Mouse (Mus musculus) lung, postnatal 36 days (tissue): Measurements from ENCODE around the gene Pla2g2d.

Source experiments
- DNase-seq: peaks from one replicate; pipeline ENCODE4 v3.0.0; 2022; ENCODE audit warnings: mixed read lengths

Gene Pla2g2d

DNA sequence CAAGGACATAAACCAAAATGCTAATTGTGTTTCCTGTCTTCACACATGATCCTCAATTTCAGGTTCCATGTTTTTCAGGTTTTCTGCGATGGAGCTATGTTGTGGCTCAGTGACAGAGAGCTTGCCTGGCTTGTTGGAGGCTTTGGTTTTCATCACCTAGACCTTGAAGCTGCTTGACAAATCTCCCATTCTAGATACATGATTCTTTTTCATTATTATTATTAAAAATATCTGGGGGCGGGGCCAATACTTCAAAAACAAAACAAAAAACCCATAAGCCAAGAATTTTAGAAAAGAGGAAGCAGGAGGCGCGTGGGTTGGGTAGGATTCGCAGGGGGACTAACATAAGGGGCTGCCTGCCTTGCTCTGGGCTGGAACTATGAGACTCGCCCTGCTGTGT, at the start of gene Pla2g2d:
Gene Pla2g2d, plus strand, starts transcription at position 301 of the 400 bp plus-strand sequence.
- no peak for DNase-seq

- DNase-seq, result no peak
Measured at GRCm38 (mm10) chr4:138725751-138726150, 49.8 kb upstream of the Pla2g2d start.

DNA sequence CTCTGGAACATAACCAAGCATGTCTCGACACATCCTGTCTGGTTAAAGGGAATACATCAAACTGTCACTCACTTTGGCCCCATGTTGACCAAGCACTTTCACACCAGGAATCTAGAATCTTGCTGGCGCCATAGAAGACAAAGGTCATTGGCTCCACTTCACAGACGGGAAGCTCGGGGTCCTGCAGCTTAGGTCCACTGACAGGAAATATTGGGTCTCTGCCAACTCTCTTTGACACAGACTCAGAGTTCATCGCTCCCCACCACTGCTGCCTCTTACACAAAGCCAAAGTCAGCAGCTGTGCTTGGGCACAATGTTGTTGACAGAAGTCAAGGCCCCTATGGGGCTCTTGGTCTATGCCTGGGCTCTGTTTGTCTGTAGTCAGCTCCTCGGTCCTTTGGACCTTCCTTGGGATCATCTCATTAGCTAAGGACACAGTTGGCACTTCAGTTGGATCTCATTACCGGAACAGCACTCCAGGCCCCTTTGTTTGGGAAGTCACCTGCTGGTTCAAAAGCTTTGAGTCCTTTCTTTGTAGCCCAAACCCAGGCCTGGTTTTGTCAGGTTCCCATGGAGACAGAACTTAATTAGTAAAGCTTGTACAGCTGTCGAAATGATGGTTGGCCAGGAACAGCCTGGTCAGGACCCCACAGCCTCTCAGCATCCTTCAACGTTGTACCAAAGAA, 46.4 kb upstream of the Pla2g2d start:
- peak; percentile 75 for DNase-seq

DNA sequence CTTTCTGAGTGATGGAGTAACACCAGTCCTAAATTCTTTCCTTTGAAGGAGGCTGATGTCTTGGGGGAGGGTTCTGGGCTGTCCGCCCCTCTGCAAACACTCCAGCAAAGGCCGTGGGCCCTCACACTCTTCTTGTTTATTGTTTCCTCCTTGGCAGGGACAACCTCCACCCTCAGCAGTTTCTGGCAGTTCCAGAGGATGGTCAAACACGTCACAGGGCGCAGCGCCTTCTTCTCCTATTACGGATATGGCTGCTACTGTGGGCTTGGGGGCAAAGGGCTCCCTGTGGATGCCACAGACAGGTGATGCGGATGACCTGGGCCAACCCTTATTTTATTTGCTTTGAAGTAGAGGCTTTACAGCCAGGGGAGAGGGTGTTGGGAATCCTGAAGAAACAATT, 41.4 kb upstream of the Pla2g2d start:
- no peak for DNase-seq

- DNase-seq, result no peak
Measured at GRCm38 (mm10) chr4:138734863-138735262, 40.7 kb upstream of the Pla2g2d start.

GRCm38 (mm10) chr4:138737031-138737430, 38.5 kb upstream of the Pla2g2d start, which contains the start of gene Ubxn10:
Ubxn10 (minus strand) TSS chr4:138737167.
- peak; percentile 80 for DNase-seq

DNA sequence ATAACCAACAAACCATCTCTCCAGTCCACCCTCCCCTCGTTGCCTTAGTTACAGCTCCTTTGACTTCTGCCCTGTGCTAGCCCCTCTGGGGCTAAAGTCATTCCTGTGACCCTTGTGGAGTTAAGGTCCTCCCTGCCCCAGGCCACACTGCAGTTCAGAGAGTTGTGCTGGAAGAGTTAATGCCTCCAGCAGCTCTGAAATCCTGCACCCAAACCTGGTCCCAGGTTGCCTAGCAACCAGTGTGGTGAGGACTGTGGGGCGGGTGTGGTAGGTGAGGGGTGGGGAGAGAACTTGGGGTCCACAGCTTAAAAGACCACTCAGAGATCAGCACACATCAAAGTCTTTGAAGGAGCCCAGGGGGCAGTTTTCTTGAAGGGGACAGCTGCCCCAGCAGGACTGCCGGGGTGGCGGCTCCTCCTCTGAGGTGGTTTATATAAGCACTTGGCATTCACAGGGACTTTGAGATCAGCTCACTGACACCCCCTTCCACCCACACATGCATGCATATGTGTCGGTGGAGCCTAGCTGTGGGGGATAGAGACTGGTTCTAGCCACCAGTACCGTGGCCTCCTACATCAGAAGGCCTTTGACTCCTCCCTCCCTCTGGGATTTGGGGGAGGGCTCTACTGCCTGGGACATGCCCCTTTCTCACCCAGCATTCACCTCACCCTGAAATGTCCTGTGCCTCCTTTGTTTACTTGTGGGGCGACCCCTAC, 36.2 kb upstream of the Pla2g2d start:
- DNase-seq, result no peak

DNA sequence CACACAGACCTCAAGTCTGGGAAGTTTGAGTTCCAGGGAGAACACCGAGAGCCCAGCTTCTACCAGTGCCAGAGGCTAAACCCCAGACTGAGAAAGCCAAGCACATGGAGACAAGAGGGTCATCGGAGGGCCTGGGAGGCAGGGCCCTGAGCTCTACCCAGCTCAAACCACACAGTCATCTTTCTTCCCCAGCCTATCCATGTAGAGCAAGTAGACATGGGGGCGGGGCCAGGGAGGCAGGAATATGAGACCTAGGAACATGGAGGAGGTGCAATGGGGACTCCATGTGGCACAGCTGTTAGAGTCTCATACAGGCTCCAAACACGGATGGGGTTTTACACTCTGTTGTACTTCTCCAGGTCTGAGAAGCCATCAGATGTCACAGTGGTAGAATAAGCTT, 29.7 kb upstream of the Pla2g2d start:
- peak; percentile 59 for DNase-seq

- DNase-seq, result no peak
Measured at GRCm38 (mm10) chr4:138746866-138747265, 28.7 kb upstream of the Pla2g2d start.

DNA sequence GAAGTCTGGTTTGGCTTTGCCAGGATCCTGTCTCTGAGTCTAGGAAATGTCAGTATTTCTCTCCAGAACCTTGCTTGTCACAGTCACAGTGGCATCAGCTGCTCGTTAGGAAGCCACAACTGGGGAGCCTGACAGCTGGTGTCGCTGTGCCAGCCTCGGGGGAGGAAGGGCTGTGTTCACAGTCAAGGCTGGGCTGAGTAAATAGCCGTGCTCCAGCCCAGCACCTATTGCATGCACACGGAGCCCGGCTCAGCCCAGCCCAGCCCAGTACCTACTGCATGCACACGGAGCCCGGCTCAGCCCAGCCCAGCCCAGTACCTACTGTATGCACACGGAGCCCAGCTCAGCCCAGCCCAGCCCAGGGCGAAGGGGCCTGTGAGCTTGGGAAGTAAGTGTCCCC, 27.7 kb upstream of the Pla2g2d start:
- no peak for DNase-seq

- peak; percentile 71 for DNase-seq
Measured at GRCm38 (mm10) chr4:138748369-138749072, 27.0 kb upstream of the Pla2g2d start.

GRCm38 (mm10) chr4:138752603-138753002, 22.9 kb upstream of the Pla2g2d start:
- no peak for DNase-seq

DNA sequence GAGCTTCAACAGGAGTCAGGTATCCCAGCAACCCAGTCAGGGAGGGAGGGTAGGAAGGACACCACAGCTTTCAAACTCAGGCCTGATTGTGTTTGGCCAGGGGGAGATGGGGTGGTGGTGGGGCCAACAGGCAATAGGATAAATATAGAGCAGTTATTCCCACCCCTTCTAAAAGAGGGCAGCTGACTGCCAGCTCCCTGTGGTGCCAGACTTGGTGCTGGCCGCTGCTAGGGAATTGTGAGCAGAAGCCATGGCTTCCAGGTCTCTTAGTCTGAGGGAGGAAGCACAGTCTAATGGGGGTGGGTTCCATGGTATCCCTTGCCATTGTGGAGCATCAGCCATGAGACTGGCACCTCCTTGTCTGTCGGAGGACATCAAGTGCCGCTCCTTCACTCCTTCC, 21.9 kb upstream of the Pla2g2d start:
- DNase-seq, result no peak

DNA sequence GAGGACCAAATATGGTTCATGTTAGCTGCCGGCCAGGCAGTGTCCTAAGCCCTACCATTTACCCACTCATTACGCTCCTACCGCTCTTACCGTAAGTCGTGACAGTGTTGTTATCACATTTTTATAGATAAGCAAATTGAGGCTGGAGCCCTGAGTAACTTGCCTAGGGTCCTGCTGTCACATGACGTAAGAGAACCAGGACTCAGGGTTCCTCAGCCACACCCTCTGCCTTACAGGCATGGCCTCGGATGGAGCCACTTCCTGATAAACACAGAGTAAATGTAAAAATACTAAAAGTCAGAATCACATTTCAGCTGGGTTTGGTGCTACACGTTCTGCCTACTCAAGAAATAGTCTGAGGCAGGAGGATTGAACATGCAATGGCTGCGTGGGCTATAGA, 21.1 kb upstream of the Pla2g2d start:
- DNase-seq, result no peak

DNA sequence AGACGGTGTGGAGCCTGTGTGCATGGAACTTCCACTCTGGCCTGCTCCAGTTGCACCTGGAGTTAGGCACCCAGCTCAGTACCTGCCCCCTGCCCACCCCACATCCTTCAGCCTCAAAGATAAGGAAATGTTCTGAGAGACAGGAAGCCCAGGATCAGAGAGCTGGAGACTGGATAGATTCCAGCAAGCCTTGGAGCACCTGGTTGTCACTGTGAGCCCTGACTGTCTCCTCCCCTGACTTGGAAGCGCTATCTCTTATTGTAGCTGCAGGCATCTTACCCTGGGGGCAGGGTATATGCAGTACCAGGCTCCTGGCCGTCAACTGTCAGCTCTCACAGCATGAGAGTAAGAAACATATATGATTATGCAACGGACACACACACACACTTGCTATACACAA, 20.1 kb upstream of the Pla2g2d start:
- no peak for DNase-seq

DNA sequence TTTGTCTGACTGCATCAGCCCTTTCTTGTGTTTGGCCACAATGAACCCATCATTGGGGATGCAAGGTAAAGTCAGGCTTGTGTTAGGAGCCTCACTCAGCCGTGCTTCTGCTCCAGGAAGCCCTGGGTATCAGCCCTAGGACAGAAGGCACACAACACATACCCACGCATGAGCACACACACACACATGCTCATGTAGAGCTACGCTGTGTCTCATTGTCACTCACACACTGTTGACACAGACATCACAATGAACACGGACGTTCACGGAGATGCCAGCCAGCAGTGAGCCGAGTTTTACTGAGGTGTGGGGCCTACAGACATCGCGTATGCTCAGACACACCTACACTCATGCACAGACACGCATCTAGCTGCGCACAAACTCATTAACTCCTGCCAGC, 19.6 kb upstream of the Pla2g2d start:
- DNase-seq, result no peak

DNA sequence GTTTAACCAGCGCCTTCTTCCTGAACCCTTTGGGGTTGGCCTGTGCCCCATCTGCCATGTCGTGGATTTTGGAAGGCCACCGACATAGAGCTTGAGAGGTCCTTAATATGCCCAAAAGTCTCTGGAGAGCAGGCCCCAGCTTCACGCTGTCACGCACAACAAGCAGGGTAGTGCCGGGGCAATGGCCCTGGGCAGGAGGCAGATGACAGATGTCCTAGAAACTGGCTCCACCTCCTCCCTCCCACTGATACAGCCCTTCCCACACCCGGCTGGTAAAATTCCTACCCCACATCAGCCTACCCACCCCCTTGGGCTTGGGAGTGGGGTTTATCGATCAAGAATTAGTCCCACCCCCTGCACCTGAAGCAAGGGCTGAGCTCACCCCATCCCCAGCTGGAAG, 18.1 kb upstream of the Pla2g2d start, which contains the start of gene Pla2g2f:
Gene Pla2g2f, minus strand, starts transcription at position 211 of the 400 bp plus-strand sequence.
- DNase-seq, result no peak

DNA sequence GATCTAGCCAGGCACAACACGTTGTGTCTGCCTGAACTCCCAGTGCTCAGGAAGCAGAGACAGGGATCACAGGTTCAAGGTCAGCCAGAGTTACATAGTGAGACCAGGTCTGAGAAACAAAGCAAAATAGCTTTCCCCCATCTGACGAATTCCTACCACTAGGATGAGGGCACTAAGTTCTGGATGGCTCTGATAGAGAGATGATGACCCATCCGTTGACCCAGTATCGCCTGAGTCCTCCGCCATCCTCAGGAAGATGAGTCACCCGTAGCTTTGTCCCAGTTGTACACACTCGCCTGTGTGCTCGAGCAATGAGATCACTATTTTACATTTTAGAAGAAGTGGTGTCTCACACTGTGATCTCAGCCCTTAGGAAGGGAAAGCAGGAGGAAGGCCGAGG, 13.3 kb upstream of the Pla2g2d start:
- DNase-seq, result no peak

GRCm38 (mm10) chr4:138771970-138772369, 3.6 kb upstream of the Pla2g2d start:
- DNase-seq, result no peak

- no peak for DNase-seq
Measured at GRCm38 (mm10) chr4:138772386-138772785, 3.1 kb upstream of the Pla2g2d start.

- no peak for DNase-seq
Measured at GRCm38 (mm10) chr4:138777417-138778407, 2.2 kb downstream of the Pla2g2d start.

- DNase-seq, result no peak
Measured at GRCm38 (mm10) chr4:138780300-138780699, 4.8 kb downstream of the Pla2g2d start.
